Mouse (Mus musculus) lung, embryonic 16.5 days (tissue): ENCODE data around the gene Gm4491. TPM values are rescaled to one million over a fixed set of nuclear protein-coding genes. Genes with fewer than 3 reads are reported as not detected.

ENCODE experiments used
- ATAC-seq: fragments of 200-750 bp; cut with Nextera tagmentation; 2 replicates; pipeline ENCODE4 v1.8.0; 2017; ENCODE audit warnings: low read depth, mild to moderate bottlenecking, moderate library complexity
- H3K27ac ChIP-seq: fragments of 300-500 bp; sonication (generic); 2 replicates; pipeline ENCODE4 v1.5.1; 2014; ENCODE audit warnings: mild to moderate bottlenecking, control low read depth, low read length
- H3K27me3 ChIP-seq: fragments of 300-500 bp; sonication (generic); 2 replicates; pipeline ENCODE4 v1.6.1; 2014; ENCODE audit warnings: low read depth, low read length, mixed read lengths; ENCODE audit not compliant: control insufficient read depth, insufficient read depth
- H3K36me3 ChIP-seq: fragments of 300-500 bp; sonication (generic); 2 replicates; pipeline ENCODE4 v1.6.1; 2014; ENCODE audit warnings: low read length; ENCODE audit not compliant: control insufficient read depth, insufficient read depth
- H3K4me1 ChIP-seq: fragments of 300-500 bp; sonication (generic); replicated peaks from 2 replicates; pipeline ENCODE4 v1.6.1; 2014; ENCODE audit warnings: low read length, mixed read lengths; ENCODE audit not compliant: control insufficient read depth, insufficient read depth
- H3K4me2 ChIP-seq: fragments of 300-500 bp; sonication (generic); 2 replicates; pipeline ENCODE4 v1.6.1; 2014; ENCODE audit warnings: low read depth, low read length, control low read depth
- H3K4me3 ChIP-seq: fragments of 300-500 bp; sonication (generic); 2 replicates; pipeline ENCODE4 v1.5.1; 2014; ENCODE audit warnings: mild to moderate bottlenecking, low read length, control low read depth
- H3K9ac ChIP-seq: fragments of 300-500 bp; sonication (generic); 2 replicates; pipeline ENCODE4 v1.6.1; 2014; ENCODE audit warnings: low read length, control low read depth
- H3K9me3 ChIP-seq: fragments of 300-500 bp; sonication (generic); 2 replicates; pipeline ENCODE4 v1.6.1; 2016; ENCODE audit warnings: low read length; ENCODE audit not compliant: control insufficient read depth
- WGBS: fragments of 180-500 bp; shearing (Covaris S2); extraction: QIAGEN DNeasy Blood & Tissue Kit; methylation state at CpG from one replicate; pipeline ENCODE4 v1.1.7; 2014; 5-methylcytosine and 5-hydroxymethylcytosine counted together
- polyA plus RNA-seq: library from polyadenylated mRNA; unstranded; fragments of >200 nt; fragmentation: Nextera tagmentation; extraction: Ambion mirVana; gene quantifications from 2 replicates; pipeline ENCODE4 v1.2.1, GENCODE M21; 2015

Gm4491 gene
- polyA plus RNA-seq: not detected in 2 replicates

GRCm38 (mm10) chr14:57115823-57116544 is at the start of gene Gm4491:
Gm4491 (minus strand) TSS chr14:57115883.
- no peak within 1 kb of the TSS for H3K4me2 ChIP-seq
- H3K27me3 ChIP-seq: peaks cover 6% of the 10 kb centered on the region; the same call in 1 of the 2 replicates
- ATAC-seq: no peak
- no peaks in the 10 kb centered on the region for H3K9me3 ChIP-seq
- 27% methylated on average over 13 of the region's 13 CpGs for WGBS
- H3K4me1 ChIP-seq: no peaks in the 10 kb centered on the region
- no peak within 1 kb of the TSS for H3K9ac ChIP-seq
- no peak within 1 kb of the TSS for H3K27ac ChIP-seq
- H3K36me3 ChIP-seq: no peaks in the 10 kb centered on the region
- H3K4me3 ChIP-seq: no peak within 1 kb of the TSS

DNA sequence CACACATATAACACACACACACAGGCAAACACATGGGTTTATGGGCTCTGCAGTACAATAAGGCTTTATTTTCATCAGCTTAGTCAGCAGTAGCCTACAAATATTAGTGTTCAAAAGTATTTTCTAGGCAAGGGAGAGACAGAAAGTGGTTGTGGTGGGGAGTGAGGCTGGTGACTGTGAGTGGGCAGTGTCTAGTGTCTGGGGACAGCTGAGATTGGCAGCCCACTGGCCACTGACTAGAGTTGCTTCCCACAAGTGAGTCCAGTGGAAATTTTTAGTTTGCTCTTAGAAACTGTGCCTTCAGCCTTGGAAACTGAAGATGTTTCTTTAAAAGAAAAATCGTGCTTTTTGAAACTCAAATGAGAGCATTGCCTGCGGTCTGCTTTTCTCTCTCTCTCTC is 46.1 kb upstream of the Gm4491 start:
- ATAC-seq: no peak
- Histone ChIP-seq H3K27me3 (no peaks in the 10 kb centered on the region; the same call in 1 of the 2 replicates), H3K36me3 (no peaks in the 10 kb centered on the region), H3K27ac (no peak overlapping the region), H3K4me3 (no peak overlapping the region), H3K4me2 (no peak overlapping the region), H3K4me1 (no peaks in the 10 kb centered on the region; the same call in 1 of the 2 replicates), H3K9ac (no peak overlapping the region), H3K9me3 (no peaks in the 10 kb centered on the region)
- 22% methylated on average over 2 of the region's 2 CpGs for WGBS

DNA sequence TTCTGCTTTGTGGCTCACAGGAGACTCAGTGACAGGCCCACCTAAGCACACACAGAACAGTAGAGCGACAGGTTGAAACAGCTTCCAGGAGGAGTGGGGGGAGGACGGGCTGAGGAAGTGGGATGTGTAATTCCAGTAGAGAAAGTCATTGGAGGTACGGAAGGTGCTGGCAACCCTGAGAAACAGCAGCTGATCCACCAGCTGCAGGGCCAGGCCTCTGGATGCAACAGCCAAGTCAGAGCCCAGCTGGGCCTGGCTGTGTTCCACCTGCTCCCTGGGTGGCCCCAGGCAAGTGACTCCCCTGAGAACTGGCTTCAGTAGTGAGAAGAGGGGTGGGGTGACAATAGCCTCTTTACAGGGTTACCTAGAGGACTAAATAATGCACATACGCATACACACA is 45.5 kb upstream of the Gm4491 start:
- 43% methylated on average over 4 of the region's 4 CpGs for WGBS
- ATAC-seq: no peak
- no peaks in the 10 kb centered on the region; the same call in 1 of the 2 replicates for H3K4me1 ChIP-seq
- no peak overlapping the region for H3K4me2 ChIP-seq
- no peak overlapping the region for H3K27ac ChIP-seq
- H3K9me3 ChIP-seq: no peaks in the 10 kb centered on the region
- H3K36me3 ChIP-seq: no peaks in the 10 kb centered on the region
- no peak overlapping the region for H3K9ac ChIP-seq
- no peak overlapping the region for H3K4me3 ChIP-seq
- H3K27me3 ChIP-seq: no peaks in the 10 kb centered on the region; the same call in 1 of the 2 replicates

DNA sequence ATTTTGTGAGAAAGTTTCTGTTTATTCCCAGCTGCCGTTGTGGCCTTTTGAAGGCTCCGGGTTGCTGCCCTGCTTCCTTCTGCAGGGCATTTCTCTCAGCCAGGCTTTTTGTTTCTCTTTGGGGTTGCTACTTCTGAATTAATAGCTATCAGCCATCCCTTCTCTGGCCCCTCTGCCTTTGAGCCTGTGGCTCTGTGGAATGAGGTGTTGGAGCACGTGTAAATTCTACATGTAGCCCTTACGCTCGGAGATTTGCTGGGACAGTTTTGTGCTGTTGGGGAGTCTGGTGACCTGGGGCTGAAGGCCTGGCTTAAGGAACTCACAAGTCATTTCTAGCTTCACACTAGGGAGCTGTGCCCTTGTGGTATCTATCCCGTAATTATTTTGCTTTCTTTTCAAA is 39.2 kb upstream of the Gm4491 start:
- Histone ChIP-seq H3K4me2 (no peak overlapping the region), H3K27me3 (no peaks in the 10 kb centered on the region; the same call in 1 of the 2 replicates), H3K4me3 (no peak overlapping the region), H3K27ac (no peak overlapping the region), H3K9me3 (no peaks in the 10 kb centered on the region), H3K36me3 (no peaks in the 10 kb centered on the region), H3K4me1 (no peaks in the 10 kb centered on the region), H3K9ac (no peak overlapping the region)
- WGBS: 29% methylated on average over 6 of the region's 6 CpGs
- ATAC-seq: no peak

- H3K4me1 ChIP-seq: no peaks in the 10 kb centered on the region
- ATAC-seq: peak; percentile 45; the same call in 1 of the 2 replicates
- 17% methylated on average over 4 of the region's 4 CpGs for WGBS
These were observed 30.1 kb upstream of the Gm4491 start for GRCm38 (mm10) chr14:57145741-57146140.

DNA sequence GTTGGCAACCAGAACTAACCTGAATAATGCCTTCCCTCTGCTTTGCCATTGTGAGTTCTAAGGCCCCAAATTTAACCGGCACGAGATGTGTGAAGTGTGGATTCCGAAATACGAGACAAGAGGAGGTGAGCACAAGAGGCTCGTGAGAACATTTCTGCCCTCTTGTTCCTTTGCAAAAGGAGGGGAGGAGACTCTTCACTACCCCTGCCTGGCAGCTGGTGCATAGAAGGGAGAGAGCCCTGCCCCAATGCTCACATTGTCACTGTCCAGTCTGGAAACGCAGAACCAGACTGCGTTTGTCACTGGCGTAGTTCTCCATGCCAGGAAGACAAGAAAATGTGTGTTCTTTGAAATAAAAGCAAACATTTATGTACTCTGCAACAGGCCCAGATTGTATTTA is 19.6 kb upstream of the Gm4491 start:
- Histone ChIP-seq H3K4me2 (no peak overlapping the region), H3K4me3 (no peak overlapping the region), H3K27ac (no peak overlapping the region), H3K9ac (no peak overlapping the region), H3K9me3 (no peaks in the 10 kb centered on the region), H3K27me3 (peaks cover 35% of the 10 kb centered on the region), H3K36me3 (no peaks in the 10 kb centered on the region), H3K4me1 (0 out of 2 replicates have a peak, but pooled peaks cover 3% of the 10 kb centered on the region)
- WGBS: 51% methylated on average over 8 of the region's 8 CpGs
- no peak for ATAC-seq

More at GRCm38 (mm10) chr14:57145741-57146140, 30.1 kb upstream of the Gm4491 start:
- H3K9ac ChIP-seq: no peak overlapping the region
- no peaks in the 10 kb centered on the region for H3K27me3 ChIP-seq
- no peaks in the 10 kb centered on the region for H3K9me3 ChIP-seq
- H3K27ac ChIP-seq: no peak overlapping the region
- no peaks in the 10 kb centered on the region for H3K36me3 ChIP-seq
- no peak overlapping the region for H3K4me2 ChIP-seq
- H3K4me3 ChIP-seq: no peak overlapping the region

DNA sequence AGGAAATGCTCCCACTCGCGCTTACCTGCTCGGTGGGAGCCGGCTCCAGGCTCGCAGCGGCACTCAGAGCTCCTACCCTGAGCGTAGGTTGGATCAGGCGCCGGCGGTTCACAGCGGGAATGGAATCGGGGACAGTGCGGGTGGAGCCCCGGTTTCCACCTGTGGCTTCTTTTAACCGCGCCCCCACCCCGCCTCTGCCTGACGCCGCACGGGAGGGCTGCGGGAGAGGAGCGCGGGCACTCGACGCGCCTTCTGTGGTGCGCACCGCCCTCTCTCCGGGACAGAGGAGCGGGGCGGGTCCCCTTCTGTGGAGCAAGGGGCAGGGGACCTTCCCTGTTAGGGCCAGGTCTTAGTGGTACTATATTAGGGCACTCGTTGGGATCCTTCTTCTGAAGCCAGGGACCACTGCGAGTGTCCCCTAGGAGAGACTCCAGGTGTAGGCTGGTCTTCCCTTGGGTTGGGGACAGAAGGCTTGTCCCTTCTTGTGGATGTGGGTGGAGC is 17.5 kb upstream of the Gm4491 start, which contains the start of gene Gjb6:
Gjb6 (minus strand) TSS at position 451 of the 501 bp plus-strand sequence.
- Histone ChIP-seq H3K9me3 (no peaks in the 10 kb centered on the region), H3K4me2 (peak within 1 kb of the TSS; percentile 69), H3K27me3 (peaks cover 35% of the 10 kb centered on the region), H3K9ac (peak within 1 kb of the TSS; percentile 20; the same call in 1 of the 2 replicates), H3K27ac (no peak within 1 kb of the TSS), H3K4me1 (0 out of 2 replicates have a peak, but pooled peaks cover 3% of the 10 kb centered on the region), H3K4me3 (peak within 1 kb of the TSS; percentile 43), H3K36me3 (no peaks in the 10 kb centered on the region)
- peak; percentile 23; the same call in 1 of the 2 replicates for ATAC-seq
- WGBS: 1% methylated on average over 31 of the region's 33 CpGs

DNA sequence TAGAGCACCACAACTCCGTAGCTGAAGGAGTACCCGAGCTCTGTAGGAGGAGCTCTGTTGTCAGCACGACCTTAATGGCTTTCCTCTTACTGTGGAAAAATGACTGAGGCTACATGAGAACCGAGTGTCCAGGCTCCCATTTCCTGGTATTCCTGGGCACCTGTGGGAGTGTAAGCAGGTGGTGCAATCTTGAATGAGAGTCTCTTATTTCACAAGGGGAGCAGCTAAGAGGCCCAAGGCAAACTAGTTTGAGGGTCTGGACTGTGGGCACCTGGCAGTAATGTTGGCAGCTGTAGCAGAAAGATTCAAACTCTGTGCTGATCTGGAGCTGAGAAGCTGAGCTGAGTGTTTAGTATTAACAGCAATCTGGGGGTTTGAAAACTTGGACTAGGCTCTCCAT is 11.7 kb upstream of the Gm4491 start:
- Histone ChIP-seq H3K9ac (no peak overlapping the region), H3K4me3 (no peak overlapping the region), H3K27ac (no peak overlapping the region), H3K9me3 (no peaks in the 10 kb centered on the region), H3K27me3 (peaks cover 7% of the 10 kb centered on the region), H3K36me3 (no peaks in the 10 kb centered on the region), H3K4me1 (no peaks in the 10 kb centered on the region), H3K4me2 (no peak overlapping the region)
- WGBS: 50% methylated on average over 4 of the region's 4 CpGs
- peak; percentile 71 for ATAC-seq

- Histone ChIP-seq H3K4me3 (no peak overlapping the region), H3K4me2 (no peak overlapping the region), H3K4me1 (no peaks in the 10 kb centered on the region), H3K36me3 (no peaks in the 10 kb centered on the region), H3K27me3 (no peaks in the 10 kb centered on the region; the same call in 1 of the 2 replicates), H3K9me3 (no peaks in the 10 kb centered on the region), H3K9ac (no peak overlapping the region), H3K27ac (no peak overlapping the region)
- ATAC-seq: no peak
- 83% methylated on average over 7 of the region's 7 CpGs for WGBS
These were observed 6.6 kb upstream of the Gm4491 start for GRCm38 (mm10) chr14:57122295-57122694.
